Mouse (Mus musculus) retina, postnatal 1 day (tissue): ENCODE data around the gene Lcn2.

ENCODE experiments used
- DNase-seq: peaks from one replicate; pipeline ENCODE4 v3.0.0-alpha.2; 2012

Lcn2 gene

DNA sequence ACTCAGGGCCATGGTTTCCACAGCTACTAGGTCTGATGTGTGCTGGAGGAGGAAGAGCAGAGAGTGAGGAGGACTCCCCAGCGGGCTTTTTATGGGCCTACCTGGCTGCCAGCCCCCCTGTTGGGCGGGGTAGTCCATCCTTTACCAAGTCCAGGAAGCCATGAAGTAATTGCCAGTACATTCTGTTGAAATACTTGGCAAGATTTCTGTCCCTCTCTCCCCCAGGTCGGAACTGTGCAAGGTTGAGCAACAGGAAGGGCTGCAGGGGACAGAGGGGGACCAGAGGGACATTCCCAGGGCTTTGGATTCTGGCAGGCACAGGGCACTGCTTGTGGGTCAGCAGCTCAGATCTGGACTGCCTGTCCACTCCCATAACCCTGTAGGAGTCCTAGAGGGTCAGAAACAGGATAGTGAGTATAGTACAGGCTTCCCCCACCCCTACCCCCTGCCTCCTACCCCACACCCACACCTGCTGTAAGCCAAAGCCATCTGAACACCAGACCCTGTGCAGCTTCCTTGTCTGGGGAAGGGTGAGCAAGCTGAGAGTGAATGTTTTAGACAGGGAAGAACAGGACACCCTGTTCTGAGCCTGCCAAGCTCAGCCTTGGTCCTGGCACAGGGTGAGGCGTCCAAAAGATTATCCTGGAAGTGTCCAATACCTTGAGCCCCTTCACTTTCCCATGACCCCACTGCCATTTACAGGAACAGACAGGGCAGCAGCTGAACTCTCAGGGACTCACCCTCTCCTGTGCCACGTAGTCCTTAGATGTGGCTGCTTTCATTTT lies at the start of gene Lcn2:
TSS of gene Lcn2 (minus strand) at position 547 of the 785 bp plus-strand sequence.
- DNase-seq = no peak

DNA sequence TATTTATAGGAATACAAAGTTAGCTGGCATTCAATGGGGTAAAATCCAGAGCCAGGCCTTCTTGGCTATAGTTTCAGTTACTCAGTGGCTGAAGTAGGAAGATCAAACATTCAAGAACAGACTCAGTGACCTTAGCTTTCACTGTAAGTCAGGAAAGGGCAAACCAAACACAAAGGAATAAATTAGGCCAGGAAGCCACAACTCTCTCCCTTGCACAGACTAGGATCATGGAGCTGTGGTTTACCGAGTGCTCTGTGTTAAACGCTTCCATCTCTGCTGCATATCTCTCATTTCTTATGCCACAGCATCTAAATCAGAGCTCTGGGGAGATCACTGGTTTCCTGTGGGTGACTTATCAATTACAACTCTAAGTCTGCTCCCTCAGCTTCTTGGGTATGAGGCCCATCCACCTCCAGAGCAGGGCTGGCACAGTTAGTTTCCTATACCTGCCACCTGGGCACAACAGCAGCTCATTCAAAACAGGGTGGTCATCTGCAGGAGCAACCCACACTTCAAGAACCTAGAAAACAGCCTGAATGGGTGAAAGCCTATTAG lies 49.6 kb upstream of the Lcn2 start:
- no peak for DNase-seq

DNA sequence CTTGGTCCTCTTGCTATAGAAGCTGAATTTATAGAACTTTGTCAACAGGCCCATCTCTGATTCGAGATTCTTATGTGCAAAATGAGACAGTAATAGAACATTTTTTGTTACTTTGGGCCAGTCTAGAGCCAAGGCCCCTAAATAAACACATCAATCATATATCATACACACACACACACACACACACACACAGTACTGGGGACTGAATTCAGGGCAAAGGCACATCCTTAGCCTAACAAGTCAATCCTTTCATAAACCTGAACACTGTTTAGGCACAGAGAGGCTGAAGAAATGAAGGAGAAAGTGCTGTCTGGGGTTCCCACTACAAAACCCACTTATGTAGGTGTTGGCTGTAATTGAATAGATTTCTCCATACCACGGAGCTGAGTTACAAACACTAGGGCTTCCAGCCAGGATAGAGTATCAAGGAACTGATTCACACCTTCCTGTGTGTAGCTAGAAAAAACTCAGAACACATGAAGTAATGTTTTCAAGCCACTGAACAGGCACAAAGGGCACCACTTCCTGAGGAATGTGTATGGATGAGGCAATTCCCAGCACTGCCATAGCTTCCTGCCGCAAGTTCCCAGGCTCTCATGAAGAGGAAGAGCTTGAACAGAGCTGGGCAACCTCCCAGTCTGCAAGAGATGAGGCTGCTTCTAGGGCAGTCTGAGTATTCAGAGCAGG lies 48.8 kb upstream of the Lcn2 start:
- DNase-seq = peak; percentile 54

DNA sequence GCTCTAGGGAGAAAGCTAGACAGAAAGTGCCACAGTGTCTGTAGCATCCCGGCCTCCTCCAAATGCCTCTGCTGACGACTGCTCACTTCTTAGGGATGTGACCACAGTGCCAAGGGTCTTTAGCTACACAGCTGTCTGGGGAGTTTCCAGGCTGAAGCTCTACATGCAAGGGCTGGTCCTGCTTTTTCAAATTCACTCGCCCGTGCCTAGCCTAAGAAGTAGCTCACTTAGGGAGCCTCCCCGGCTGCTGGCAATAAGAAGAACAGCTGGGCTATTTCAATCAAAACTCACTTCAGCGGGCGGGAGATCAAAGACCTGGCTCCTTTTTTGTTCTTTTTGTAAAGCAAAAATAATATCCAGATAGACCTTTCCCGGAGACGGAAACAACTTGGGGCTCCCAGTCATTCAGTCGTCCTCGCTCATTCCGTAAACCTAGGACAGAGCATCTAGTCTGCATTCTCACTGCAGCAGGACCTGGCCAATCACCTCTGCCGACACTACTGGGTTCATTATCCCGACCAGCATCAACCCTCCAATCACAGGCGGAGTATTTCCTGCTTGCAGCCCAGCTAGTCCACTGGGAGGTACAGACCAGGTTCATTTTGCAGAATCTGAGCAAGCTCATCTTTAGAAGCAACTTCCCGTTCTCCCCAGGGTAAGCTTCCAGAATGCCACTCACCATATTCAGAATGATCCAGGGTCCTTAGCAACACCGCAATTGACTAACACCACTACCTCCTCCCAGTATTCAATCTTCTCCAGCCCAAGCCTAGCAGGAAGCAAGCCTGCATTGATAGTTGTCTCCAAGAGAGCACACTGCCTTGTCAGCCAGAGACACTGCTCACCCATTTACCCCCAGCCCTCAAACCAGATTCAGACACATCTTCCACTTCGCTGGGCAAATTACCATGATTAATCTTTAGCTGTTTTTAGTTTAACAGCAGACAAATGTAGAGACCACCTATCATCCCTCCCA lies 42.9 kb upstream of the Lcn2 start:
- peak; percentile 94 for DNase-seq

DNA sequence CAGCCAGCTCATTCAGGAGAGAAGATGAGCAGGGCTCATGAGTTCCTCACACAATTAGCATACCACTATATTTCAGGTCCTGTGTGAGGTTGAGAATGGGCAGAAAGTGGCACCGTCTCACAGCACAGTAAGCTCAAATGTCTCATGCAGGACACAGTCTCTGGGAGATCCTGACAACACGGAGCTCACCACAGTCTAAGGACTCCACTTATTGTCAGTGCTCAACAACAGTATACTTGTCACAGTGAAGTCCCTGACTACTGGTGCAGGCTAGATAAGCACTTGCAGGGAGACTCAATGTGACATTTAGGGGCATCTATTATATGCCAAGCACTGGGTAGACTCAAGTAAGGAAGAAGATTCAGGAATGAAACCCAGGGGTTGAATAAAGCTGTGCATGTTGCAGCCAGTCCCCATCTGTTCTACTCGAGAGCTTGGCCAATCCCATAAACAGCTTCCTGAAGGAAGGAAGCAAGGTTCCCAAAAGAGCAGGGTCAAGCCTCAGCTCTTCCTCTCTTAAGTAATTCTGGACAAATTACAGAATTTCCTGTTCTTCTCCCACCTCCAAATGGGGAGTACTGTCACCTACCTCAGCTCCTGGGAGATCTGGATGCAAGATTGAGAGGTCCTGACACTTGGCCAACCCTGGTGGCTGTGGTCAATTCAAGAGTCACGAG lies 41.3 kb upstream of the Lcn2 start:
- DNase-seq = no peak

DNA sequence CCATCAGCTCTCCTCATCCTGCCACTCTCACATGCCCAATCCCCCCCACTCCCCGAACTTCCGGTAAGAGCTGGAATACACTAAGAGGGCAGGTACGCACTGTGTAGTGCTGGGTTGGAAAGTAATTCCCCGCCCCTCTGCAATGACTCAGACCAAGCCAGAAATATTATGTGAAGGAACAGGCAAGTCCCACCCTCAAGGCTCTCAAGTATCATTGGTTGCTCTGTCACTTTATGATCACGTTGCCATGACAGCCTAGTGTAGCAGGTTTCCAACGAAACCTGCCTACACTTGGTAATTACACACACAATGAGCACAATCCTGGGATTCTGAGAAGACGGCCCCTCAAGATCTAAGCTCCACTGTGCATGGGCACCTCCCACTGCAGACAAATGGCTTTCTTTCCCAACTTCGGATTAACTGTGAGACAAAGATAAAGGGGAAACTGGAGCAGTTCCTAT lies 40.2 kb upstream of the Lcn2 start:
- peak; percentile 32 for DNase-seq

DNA sequence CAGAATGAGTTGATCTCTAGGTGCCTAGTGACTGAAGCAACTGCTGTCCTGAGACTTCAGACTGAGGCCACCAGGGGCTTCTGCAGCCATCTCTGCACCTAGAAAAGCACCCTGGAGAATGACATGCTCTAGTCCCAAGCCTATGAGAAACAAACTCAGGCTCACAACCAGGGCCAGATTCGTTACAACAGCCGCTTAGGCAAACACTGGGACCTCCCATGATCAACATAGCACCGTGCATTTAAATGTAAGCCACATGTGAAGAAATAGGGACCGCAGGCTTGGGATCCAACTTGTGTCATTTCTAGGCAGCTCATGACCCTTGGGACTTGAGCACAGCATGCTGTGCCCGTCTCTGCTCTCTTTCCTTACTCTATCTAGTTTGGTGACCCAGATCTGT lies 39.7 kb upstream of the Lcn2 start:
- DNase-seq = no peak

DNA sequence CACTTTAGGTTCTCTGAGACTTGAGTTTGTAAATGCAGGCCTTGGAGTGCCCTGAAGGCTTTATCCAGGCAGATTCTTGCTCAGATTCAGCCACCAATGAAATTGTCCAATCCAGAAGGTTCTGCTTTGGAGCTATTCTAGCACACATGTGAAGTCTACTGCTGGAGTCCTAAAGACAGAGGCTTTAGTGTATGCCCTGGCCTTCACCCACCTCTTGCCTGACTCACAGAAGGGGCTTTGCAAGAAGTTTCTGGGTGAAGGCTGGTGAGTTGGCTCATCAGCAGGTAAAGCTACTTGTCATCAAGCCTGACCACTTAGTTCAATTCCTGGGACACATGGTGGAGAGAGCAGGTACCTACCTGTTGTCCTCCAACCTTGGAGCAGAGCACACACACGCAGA lies 38.1 kb upstream of the Lcn2 start:
- DNase-seq = no peak

DNA sequence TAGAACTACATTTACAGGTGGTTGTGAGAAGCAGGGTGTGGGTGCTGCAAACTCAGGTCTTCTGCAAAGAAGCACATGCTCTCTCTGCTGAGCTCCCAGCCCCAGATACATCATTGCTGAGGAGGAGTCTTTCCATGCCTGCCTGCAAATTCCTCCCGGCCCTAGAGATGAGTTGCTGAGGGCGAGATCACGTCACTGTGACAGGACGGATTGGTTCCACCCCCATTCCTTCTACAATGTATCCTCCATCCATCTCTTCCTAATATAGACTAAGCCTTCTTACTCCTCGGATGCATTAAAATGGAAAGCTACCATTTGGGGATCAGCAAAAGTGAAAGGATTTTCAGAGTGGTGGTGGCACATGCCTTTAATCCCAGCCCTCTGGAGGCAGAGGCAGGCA lies 37.5 kb upstream of the Lcn2 start:
- DNase-seq = no peak

DNA sequence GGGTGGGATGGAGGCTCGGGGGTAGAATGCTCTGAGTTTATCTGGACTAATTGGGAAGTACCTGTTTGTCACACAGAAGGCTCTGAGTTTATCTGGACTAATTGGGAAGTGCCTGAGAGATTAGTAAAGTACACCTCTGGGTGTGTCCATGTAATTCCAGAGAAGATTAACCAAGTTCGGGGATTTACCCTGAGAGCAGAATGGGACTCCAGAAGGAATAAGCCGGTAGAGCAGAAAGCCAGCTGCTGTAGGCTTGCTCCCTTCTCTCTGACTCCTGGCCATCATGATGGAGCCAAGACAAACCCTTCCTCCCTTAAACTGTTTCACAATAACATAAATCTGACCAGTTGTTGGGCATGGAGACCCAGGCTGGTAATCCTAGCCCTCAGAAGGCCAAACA lies 36.7 kb upstream of the Lcn2 start:
- DNase-seq = peak; percentile 38

DNA sequence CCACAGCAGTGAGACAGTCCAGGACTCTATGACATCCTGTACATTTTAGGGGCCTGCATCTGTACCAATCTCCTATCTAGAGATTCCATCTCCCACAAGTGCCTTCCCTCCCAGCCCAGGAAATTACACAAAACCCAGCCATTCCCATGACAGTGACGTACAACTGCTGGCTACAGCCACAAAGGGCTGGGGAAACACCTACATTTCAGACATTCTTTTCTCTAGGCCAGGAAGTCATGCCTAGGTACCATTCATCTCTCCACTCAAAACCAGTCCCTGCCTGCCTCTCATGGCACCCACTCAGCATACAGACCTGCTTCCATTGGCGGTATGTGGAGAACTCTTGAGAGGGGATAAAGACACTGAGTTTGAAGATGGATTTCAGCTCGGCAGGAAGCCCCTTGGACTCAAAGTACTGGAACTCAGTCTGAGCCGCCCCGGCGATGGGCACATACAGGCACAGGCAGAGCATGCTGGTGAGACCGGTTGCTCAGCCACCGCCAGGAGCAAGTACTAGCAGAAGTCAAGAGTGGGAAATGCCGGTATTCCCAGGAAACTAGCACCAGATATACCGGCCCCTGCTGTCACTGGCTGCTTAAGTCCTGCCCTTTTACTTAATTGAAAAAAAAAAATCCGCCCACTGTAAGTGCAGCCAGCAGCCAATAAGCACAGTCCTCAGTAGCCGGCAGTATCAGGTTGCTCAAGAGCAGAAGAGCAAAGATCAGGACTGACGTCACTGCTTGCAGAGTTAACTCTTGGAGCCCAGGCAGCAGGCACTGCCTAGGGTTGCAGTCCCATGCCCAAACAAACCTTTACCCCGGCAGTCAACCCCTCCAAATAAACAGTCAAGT lies 35.7 kb upstream of the Lcn2 start:
- peak; percentile 84 for DNase-seq

DNA sequence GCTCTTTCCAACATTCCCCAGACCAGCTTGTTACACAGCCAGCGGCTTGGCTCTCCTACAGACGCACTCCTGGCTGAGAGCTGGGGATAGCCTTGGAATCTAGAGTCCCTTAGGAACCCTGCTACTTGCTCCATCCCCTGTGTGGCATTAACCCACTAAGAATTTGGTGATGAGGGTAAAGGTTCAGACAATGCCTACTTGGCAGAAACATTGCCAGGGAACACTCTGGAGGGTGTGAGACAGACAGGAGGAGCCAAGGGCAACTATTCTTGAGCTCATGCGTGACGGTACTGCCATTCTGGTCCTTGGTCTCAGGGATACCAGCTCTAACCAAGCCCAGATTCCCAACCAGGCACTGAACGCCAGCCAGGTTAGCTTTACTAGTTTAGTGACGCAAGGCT lies 33.8 kb upstream of the Lcn2 start:
- DNase-seq = no peak

DNA sequence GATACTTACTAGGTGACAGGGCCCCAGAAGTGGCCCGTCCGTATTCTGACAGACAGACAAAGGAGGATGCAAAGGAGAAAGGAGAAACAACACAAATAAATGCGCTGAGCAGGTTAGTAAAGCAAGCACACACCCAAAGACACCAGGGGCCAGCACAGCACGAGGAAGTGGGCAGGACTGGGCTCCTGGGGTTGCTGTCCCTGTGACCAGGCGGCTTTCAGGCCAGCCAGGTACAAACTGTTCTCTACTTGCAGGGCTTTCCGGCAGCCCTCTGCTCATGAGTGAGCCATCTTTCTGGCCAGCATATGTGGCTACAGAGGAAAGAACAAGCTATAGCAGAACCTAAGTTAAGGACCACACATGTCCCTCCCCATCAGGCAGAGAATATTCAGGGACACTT lies 32.6 kb upstream of the Lcn2 start:
- no peak for DNase-seq

DNA sequence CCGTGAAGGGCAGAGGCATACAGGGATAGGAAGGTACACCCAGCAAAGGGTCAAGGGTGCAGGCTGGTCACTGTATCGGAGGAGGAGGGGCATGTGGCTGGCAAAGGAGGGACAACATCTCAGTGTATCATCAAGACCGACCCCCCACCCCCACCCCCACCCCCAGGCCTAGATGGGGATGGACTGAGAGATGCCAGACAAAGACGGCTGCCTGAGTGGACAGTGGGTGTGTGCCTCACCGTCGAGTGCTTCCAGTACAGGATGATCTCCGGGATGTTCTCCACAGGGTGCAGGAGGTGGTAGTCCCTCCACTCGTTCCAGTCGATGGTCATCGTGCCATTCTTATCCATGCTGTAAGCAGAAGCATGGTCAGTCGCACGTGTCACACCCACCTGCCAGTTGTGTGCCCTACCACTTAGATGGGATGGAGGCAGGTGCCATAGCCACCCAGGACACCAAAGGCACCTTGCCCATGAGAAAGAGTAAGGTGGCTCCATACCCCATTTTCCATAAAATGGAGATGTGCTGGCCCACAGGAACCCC lies 32.1 kb upstream of the Lcn2 start:
- no peak for DNase-seq

DNA sequence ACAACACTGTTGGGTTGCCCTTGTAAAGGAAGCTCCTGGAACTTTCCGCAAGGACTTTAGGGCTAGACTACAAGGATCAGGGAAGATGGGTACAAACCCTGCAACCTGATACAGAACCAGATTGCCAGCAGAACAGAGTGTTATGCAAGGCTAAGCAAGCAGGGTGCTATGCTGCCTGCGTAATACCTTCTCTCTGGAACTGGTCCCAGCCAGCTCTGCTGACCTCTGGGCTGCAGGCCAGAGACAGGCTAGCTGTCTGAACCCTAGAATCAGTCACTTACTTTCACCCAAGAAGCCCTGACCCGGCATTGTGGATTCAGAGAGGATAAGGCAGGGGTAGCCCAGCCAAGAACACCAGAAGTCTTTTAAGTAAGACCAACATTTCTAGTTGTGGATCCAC lies 31.3 kb upstream of the Lcn2 start:
- DNase-seq = no peak

DNA sequence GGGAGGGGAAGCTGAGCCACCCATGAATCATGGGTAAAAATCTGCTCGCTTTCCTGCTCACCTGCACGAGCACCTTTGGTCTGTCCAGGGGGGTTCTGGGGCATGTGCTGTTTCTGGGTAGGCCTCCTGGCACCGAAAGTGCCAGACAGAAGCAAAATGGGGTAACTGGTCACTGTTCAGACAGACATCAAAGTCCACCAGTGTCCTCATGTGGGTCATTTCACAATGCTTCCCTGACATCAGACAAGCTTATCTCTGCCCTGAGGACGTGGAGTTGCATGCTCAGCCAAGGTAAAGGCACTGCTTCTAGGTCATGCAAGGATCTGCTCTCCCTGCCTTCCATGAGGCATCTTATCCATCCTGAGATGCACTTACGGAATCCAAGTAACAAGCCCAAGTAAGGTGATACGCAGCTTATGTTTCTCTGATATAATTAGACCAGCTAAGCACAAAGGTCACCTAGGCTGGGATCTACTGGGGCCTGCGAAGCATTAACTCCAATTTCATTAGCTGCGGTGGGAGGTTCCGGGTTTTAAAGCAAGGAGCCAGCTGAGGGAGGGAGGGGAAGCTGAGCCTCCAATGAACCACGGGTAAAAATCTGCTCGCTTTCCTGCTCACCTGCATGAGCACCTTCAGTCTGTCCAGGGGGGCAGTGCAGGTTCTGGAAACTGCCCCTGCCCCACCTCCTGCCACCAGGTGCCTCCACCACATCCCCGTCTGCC lies 30.5 kb upstream of the Lcn2 start:
- no peak for DNase-seq

DNA sequence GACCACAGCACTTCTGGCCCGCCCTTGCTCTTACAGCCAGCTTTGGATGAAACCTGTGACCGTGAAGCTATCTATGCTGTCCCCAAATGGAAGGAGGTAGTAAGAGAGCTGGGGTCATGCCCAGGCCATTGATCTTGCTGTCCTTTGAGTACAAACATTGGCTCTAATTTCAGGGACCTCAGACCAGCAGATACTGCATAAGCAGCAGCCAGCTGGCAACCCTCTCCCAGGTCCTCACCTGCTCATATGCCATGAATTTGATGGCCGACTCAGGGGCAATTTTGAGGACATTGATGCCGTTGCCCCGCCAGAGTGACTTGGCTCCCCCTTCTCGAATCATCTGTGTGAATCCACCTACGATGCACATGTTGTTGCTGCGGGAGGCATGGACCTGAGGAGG lies 29.4 kb upstream of the Lcn2 start:
- no peak for DNase-seq

DNA sequence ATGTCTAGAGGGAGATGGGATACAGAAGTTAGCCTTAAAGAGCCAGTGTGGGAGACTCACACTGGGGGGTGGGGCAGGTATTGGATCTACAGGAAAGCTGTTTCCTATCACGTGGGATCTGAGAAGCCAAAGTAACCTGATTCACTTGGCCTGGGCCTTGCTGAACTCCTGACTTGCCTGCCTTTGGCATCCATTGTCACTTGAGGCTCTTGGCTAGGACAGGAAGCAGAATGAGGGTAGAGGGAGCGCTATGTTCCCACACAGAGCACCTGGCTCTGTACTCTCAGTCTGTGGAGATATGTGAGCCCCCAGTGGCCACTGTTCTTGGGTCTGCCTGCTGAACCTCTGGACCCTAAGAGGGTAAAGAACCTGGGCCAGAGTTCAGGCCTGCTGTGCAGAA lies 28.5 kb upstream of the Lcn2 start:
- DNase-seq = no peak

DNA sequence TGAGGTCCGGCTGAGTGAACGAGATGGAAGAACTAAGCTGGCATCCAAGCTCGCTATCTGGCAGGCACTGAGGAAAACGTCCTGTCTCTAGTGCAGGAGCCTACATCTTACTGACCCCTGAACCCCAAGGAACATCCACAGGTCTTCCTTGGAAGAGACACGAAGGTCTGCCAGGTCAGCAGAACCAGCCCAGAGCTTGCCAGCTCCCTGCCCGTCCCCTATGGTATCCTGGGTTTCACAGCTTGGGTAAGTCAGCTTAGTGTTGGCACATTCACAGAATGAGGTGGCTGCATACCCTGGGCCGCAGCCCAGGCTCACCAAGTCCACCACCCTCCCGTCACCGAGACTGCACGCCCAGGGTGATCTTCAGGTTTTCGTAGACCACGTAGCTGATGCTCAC lies 27.7 kb upstream of the Lcn2 start:
- DNase-seq = no peak

DNA sequence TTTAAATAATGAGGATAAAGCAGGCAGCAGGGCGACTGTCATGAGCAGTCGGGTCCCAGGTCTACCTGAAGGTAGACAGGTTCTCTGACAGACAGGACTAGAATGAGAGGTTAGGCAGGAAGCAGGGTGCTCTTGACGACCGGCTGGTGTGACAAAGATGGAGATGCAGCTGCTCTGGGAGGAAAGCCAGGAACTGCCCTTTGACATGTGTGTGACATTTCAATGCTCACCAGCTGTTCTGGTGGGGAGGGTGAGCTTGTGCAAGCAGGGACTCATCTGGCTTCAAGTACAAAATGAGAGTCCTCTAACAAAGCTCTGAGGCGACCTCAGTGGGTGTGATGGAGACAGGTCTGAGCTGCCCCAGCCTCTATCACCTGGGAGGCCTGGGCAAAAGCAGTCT lies 25.9 kb upstream of the Lcn2 start:
- DNase-seq = no peak
